Mouse (Mus musculus) thymus, adult 2 months (tissue): ENCODE measurements around the gene Chrm2. TPM values are rescaled to one million over a fixed set of nuclear protein-coding genes. Genes with fewer than 3 reads are reported as not detected.

Experiments
- DNase-seq: peaks from one replicate; pipeline ENCODE4 v3.0.0; 2021
- H3K27ac ChIP-seq: fragments of 200-500 bp; 2 replicates; pipeline ENCODE4 v1.5.1; 2012; ENCODE audit warnings: low read length, control low read depth; ENCODE audit not compliant: control insufficient read depth, insufficient read depth
- H3K27me3 ChIP-seq: fragments of 200-500 bp; 2 replicates; pipeline ENCODE4 v1.6.1; 2012; ENCODE audit warnings: mild to moderate bottlenecking, low read length, moderate library complexity, mixed read lengths; ENCODE audit not compliant: control insufficient read depth, insufficient read depth
- H3K36me3 ChIP-seq: fragments of 200-500 bp; 2 replicates; pipeline ENCODE4 v1.6.1; 2012; ENCODE audit warnings: mild to moderate bottlenecking, low read length, moderate library complexity; ENCODE audit not compliant: control insufficient read depth, insufficient read depth
- H3K4me1 ChIP-seq: fragments of 200-500 bp; replicated peaks from 2 replicates; pipeline ENCODE4 v1.6.1; 2012; ENCODE audit warnings: low read length; ENCODE audit not compliant: control insufficient read depth, insufficient read depth
- H3K4me3 ChIP-seq: fragments of 200-500 bp; 2 replicates; pipeline ENCODE4 v1.5.1; 2012; ENCODE audit warnings: mild to moderate bottlenecking, low read length, control low read depth, moderate library complexity; ENCODE audit not compliant: control insufficient read depth, insufficient read depth
- CTCF ChIP-seq: fragments of 200-500 bp; IDR thresholded peaks from 2 replicates; pipeline ENCODE4 v1.5.1; 2012; ENCODE audit warnings: mild to moderate bottlenecking, control low read depth, low read length, moderate library complexity, borderline replicate concordance; ENCODE audit not compliant: control insufficient read depth, poor library complexity, insufficient read depth; ENCODE audit errors: extremely low read depth
- POLR2A ChIP-seq: fragments of 200-500 bp; IDR thresholded peaks from 2 replicates; pipeline ENCODE4 v1.6.1; 2012; ENCODE audit warnings: mild to moderate bottlenecking, low read length, control low read depth, moderate library complexity; ENCODE audit not compliant: control insufficient read depth, poor library complexity, insufficient read depth; ENCODE audit errors: extremely low read depth
- WGBS: fragments of 180-500 bp; shearing (Covaris S2); methylation state at CpG from one replicate; pipeline ENCODE4 v1.1.7; 2018; 5-methylcytosine and 5-hydroxymethylcytosine counted together
- polyA plus RNA-seq: library from polyadenylated mRNA; depleted of rRNA; stranded (reverse); fragments of >200 nt; gene quantifications from 2 replicates; pipeline ENCODE4 v1.2.3, GENCODE M21; 2012

The Chrm2 gene
- polyA plus RNA-seq, 1 experiment, result 1.1 TPM

DNA sequence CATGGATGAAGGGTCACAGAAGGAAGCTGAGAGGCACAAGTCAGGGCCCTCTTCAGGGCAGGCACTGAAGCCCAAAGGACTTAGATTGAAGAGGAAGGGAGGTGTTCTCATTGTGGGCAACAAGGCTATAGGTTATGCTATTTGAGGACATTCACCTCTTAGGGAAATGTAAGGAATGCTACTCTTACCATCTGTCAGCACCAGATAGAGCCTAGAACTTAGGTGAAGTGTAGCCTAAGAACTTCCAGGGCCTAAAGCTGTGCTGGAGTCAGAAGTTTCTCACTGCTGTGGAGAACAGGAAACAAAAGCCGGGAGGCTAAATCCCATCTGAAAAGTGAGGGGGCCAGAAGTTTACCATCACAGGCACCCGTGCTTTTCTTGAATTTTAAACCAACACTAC, 120.6 kb downstream of the Chrm2 start:
- 61% methylated on average over 2 of the region's 2 CpGs for WGBS
- TF ChIP-seq POLR2A (no peak), CTCF (no peak)
- Histone ChIP-seq H3K36me3 (no peaks in the 10 kb centered on the region), H3K4me3 (no peak overlapping the region), H3K27me3 (no peaks in the 10 kb centered on the region), H3K4me1 (no peaks in the 10 kb centered on the region), H3K27ac (no peak overlapping the region)
- no peak for DNase-seq

DNA sequence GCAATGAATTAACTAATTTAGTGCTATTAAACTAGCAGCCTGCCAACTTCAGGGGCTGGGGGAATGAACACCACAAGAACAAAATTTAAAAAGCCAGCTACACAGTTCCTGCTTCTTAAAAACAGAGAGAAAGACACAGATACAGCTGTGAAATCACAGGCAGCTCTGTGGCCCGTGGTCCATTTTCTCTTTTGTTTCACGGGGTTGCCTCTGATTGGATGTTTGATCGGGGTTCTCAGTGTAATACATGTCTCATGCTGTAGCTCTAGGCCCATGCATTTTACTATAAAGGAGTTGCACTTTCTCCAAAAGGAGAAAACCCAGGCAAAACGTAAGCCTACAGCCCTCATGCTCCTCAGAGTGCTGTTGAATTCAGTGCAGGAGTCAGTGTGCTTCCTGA, 128.6 kb downstream of the Chrm2 start:
- H3K36me3 ChIP-seq, result no peaks in the 10 kb centered on the region
- no peak for DNase-seq
- no peak overlapping the region for H3K4me3 ChIP-seq
- no peaks in the 10 kb centered on the region for H3K4me1 ChIP-seq
- no peaks in the 10 kb centered on the region for H3K27me3 ChIP-seq
- no peak overlapping the region for H3K27ac ChIP-seq
- TF ChIP-seq POLR2A (no peak), CTCF (no peak)
- 77% methylated on average over 4 of the region's 4 CpGs for WGBS

DNA sequence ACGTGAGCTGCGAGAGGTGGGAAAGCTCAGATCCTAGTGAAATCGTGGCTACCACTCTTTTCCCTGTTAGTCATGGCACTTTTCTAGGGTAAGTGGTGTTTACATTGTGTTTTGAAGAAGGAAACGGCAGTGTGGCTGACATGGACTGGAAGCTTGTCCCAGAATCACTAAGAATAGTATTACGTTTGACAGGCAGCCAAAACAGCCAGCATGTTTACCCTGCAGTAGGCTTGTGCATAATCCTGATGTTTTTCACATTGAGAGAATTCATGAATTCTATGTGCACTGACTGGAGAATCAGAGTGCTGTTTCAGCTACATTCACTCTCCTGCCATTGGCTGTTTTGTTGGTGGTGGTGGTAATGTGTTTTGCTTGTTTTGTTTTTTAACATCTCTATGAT, 129.4 kb downstream of the Chrm2 start:
- no peak for TF ChIP-seq POLR2A
- no peak for TF ChIP-seq CTCF
- no peaks in the 10 kb centered on the region for H3K36me3 ChIP-seq
- DNase-seq, result no peak
- H3K4me1 ChIP-seq, result no peaks in the 10 kb centered on the region
- H3K27ac ChIP-seq, result no peak overlapping the region
- WGBS, result 56% methylated on average over 5 of the region's 5 CpGs
- H3K27me3 ChIP-seq, result no peaks in the 10 kb centered on the region
- no peak overlapping the region for H3K4me3 ChIP-seq

GRCm38 (mm10) chr6:36523599-36523998, 135.7 kb downstream of the Chrm2 start:
- H3K36me3 ChIP-seq, result no peaks in the 10 kb centered on the region
- no peaks in the 10 kb centered on the region for H3K4me1 ChIP-seq
- no peaks in the 10 kb centered on the region for H3K27me3 ChIP-seq
- no peak for DNase-seq
- no peak overlapping the region for H3K4me3 ChIP-seq
- 94% methylated on average over 11 of the region's 11 CpGs for WGBS
- TF ChIP-seq POLR2A, result no peak
- no peak for TF ChIP-seq CTCF
- H3K27ac ChIP-seq, result no peak overlapping the region

GRCm38 (mm10) chr6:36528509-36528908, 140.6 kb downstream of the Chrm2 start:
- no peaks in the 10 kb centered on the region for H3K36me3 ChIP-seq
- WGBS, result 87% methylated on average over 4 of the region's 4 CpGs
- no peaks in the 10 kb centered on the region for H3K27me3 ChIP-seq
- H3K27ac ChIP-seq, result no peak overlapping the region
- H3K4me1 ChIP-seq, result no peaks in the 10 kb centered on the region
- DNase-seq, result no peak
- H3K4me3 ChIP-seq, result no peak overlapping the region
- no peak for TF ChIP-seq POLR2A
- no peak for TF ChIP-seq CTCF

- Histone ChIP-seq H3K27ac (no peak overlapping the region), H3K4me3 (no peak overlapping the region), H3K36me3 (no peaks in the 10 kb centered on the region), H3K27me3 (no peaks in the 10 kb centered on the region), H3K4me1 (no peaks in the 10 kb centered on the region)
- TF ChIP-seq POLR2A (no peak), CTCF (no peak)
- WGBS, result 75% methylated on average over 6 of the region's 6 CpGs
- DNase-seq, result no peak
Measured at GRCm38 (mm10) chr6:36541247-36541646, 153.4 kb downstream of the Chrm2 start.

DNA sequence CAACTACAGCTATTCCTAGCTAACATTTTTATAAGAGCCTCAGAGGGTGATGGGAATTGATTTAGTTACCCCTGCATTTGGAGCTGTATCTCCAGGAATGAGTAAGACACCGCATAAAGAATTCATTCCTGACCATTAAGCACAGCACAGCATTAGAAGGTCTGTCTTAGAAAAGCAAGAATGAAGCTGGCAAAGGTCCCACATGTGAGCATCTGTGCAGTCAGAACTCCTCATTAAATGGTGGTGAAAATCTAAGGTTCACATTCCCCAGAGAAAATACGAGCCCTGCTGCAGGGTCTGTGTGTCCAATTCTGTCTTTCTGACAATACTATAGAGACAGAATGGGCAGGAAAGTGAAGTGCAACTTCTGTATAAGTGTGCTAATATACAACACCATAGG, 179.0 kb downstream of the Chrm2 start:
- DNase-seq, result no peak
- no peaks in the 10 kb centered on the region for H3K36me3 ChIP-seq
- no peak overlapping the region for H3K27ac ChIP-seq
- H3K4me3 ChIP-seq, result no peak overlapping the region
- no peaks in the 10 kb centered on the region for H3K4me1 ChIP-seq
- no peaks in the 10 kb centered on the region for H3K27me3 ChIP-seq
- TF ChIP-seq CTCF (no peak), POLR2A (no peak)
- WGBS, result 80% methylated on average over 2 of the region's 2 CpGs
